Mouse (Mus musculus): ENCODE measurements around the gene Pax6. TPM values are rescaled to one million over a fixed set of nuclear protein-coding genes. Genes with fewer than 3 reads are reported as not detected.

Pax6 gene
- polyA plus RNA-seq, 2 experiments = 0.06 TPM; not detected in 1

DNA sequence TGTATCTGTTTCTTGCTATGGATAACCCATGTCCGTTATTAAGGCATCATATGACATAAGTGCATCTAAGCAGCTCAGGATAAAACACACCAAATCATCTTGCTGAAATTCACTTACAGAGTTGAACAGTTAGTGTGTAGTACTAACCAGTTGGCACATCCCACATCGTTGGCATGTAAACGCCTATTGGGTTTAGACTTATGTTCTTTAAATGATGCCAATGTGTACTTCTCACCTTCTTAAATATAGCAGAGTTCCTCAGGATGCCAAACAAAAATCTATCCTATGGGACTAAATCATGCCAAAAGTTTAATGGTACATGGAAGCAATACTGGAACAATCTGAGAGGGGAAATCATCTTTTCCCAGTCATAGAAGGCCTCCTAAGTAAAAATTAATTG is 62.0 kb downstream of the Pax6 start:
- Histone ChIP-seq H3K4me1 (replicated peaks; ENCODE audit: control insufficient read depth in 2 of 2, insufficient read depth in 2 of 2, low read length in 1 of 2) (no peaks in the 10 kb centered on the region), H3K27ac (no peak overlapping the region), H3K27me3 (ENCODE audit: control insufficient read depth, insufficient read depth, low read length) (no peaks in the 10 kb centered on the region), H3K4me2 (ENCODE audit: low read depth) (no peak overlapping the region), H3K9me3 (ENCODE audit: control insufficient read depth, low read length) (no peaks in the 10 kb centered on the region), H3K9ac (replicated peaks) (no peak overlapping the region), H3K4me3 (ENCODE audit: insufficient read depth in 1 of 2, low read depth in 2 of 2, low read length in 2 of 2) (no peak overlapping the region), H3K36me3 (replicated peaks; ENCODE audit: control insufficient read depth, insufficient read depth, low read depth) (no peaks in the 10 kb centered on the region)
- no peak for TF ChIP-seq EP300 (IDR thresholded peaks at IDR 0.05; ENCODE audit: low read depth)
- no peak for TF ChIP-seq CTCF (IDR thresholded peaks at IDR 0.05; ENCODE audit: low read depth)
- ATAC-seq (ENCODE audit: insufficient read depth) (no peak), DNase-seq (ENCODE audit: low read depth in 3 of 3, low spot score in 3 of 3) (no peak)
- WGBS (ENCODE audit: insufficient replicate concordance) = 66% methylated on average over 3 of the region's 3 CpGs

- Histone ChIP-seq H3K4me1 (replicated peaks; ENCODE audit: control insufficient read depth in 2 of 2, insufficient read depth in 2 of 2, low read length in 1 of 2) (no peaks in the 10 kb centered on the region), H3K36me3 (replicated peaks; ENCODE audit: control insufficient read depth, insufficient read depth, low read depth) (no peaks in the 10 kb centered on the region), H3K9ac (replicated peaks) (no peak overlapping the region), H3K4me3 (ENCODE audit: insufficient read depth in 1 of 2, low read depth in 2 of 2, low read length in 2 of 2) (no peak overlapping the region), H3K27ac (no peak overlapping the region), H3K4me2 (ENCODE audit: low read depth) (no peak overlapping the region), H3K27me3 (ENCODE audit: control insufficient read depth, insufficient read depth, low read length) (no peaks in the 10 kb centered on the region), H3K9me3 (ENCODE audit: control insufficient read depth, low read length) (no peaks in the 10 kb centered on the region)
- DNase-seq (ENCODE audit: low read depth in 3 of 3, low spot score in 3 of 3) = no peak
- no peak for TF ChIP-seq CTCF (IDR thresholded peaks at IDR 0.05; ENCODE audit: low read depth)
- TF ChIP-seq EP300 (IDR thresholded peaks at IDR 0.05; ENCODE audit: low read depth) = no peak
- ATAC-seq (ENCODE audit: insufficient read depth) = no peak
Measured at GRCm38 (mm10) chr2:105736166-105736565, 67.5 kb downstream of the Pax6 start.

GRCm38 (mm10) chr2:105746896-105747295 is 78.2 kb downstream of the Pax6 start:
- TF ChIP-seq EP300 (IDR thresholded peaks at IDR 0.05; ENCODE audit: low read depth) (no peak), CTCF (IDR thresholded peaks at IDR 0.05; ENCODE audit: low read depth) (no peak)
- Histone ChIP-seq H3K36me3 (replicated peaks; ENCODE audit: control insufficient read depth, insufficient read depth, low read depth) (no peaks in the 10 kb centered on the region), H3K4me2 (ENCODE audit: low read depth) (no peak overlapping the region), H3K4me3 (ENCODE audit: insufficient read depth in 1 of 2, low read depth in 2 of 2, low read length in 2 of 2) (no peak overlapping the region), H3K9me3 (ENCODE audit: control insufficient read depth, low read length) (no peaks in the 10 kb centered on the region), H3K9ac (replicated peaks) (no peak overlapping the region), H3K4me1 (replicated peaks; ENCODE audit: control insufficient read depth in 2 of 2, insufficient read depth in 2 of 2, low read length in 1 of 2) (0 out of 4 replicates have a peak, but pooled peaks cover 0 to 2% of the 10 kb centered on the region in 2 experiments), H3K27ac (no peak overlapping the region), H3K27me3 (ENCODE audit: control insufficient read depth, insufficient read depth, low read length) (no peaks in the 10 kb centered on the region)
- DNase-seq (ENCODE audit: low read depth in 3 of 3, low spot score in 3 of 3) = no peak
- 58% methylated on average over 7 of the region's 7 CpGs for WGBS (ENCODE audit: insufficient replicate concordance)
- no peak for ATAC-seq (ENCODE audit: insufficient read depth)

Other genes with a start within 250 kb of the Pax6 start
- 2.8 and 5.3 TPM in 2 replicates for gene Elp4, start 235.7 kb downstream of the Pax6 start, polyA plus RNA-seq (2012; rRNA removed)
- gene Elp4, start 235.7 kb downstream of the Pax6 start, polyA plus RNA-seq (2014; fragmentation: Nextera tagmentation; extraction: Ambion mirVana) = 11.8 and 15.7 TPM in 2 replicates
- 19.9 and 21.0 TPM in 2 replicates for gene Immp1l, start 235.7 kb downstream of the Pax6 start, polyA plus RNA-seq (2012; rRNA removed)
- 75.1 and 77.7 TPM in 2 replicates for gene Immp1l, start 235.7 kb downstream of the Pax6 start, polyA plus RNA-seq (2014; fragmentation: Nextera tagmentation; extraction: Ambion mirVana)

Data from liver, embryonic 14.5 days (tissue).